Mouse (Mus musculus): ENCODE results near the gene Fam20c. TPM values are rescaled to one million over a fixed set of nuclear protein-coding genes. Genes with fewer than 3 reads are reported as not detected.

Gene Fam20c
- polyA plus RNA-seq, 1 experiment from 2014 or later: 35.7 TPM

Other genes with a start within 250 kb of the Fam20c start
- gene 1700123K08Rik, start 189.8 kb upstream of the Fam20c start, polyA plus RNA-seq (2014; fragmentation: Nextera tagmentation; extraction: Ambion mirVana): not detected in 2 replicates
- 122 and 144 TPM in 2 replicates for gene Zfp68, start 134.8 kb upstream of the Fam20c start, polyA plus RNA-seq (2014; fragmentation: Nextera tagmentation; extraction: Ambion mirVana)
- 12.5 and 19.7 TPM in 2 replicates for gene A430033K04Rik, start 131.7 kb upstream of the Fam20c start, polyA plus RNA-seq (2014; fragmentation: Nextera tagmentation; extraction: Ambion mirVana)
- not detected in 2 replicates for gene Gm5294, start 65.6 kb downstream of the Fam20c start, polyA plus RNA-seq (2014; fragmentation: Nextera tagmentation; extraction: Ambion mirVana)
- 14.5 and 15.6 TPM in 2 replicates for gene Pdgfa, start 242.9 kb downstream of the Fam20c start, polyA plus RNA-seq (2014; fragmentation: Nextera tagmentation; extraction: Ambion mirVana)